ENCODE assay signal across 8 mouse cellular contexts in genomic region chr13:63112043-63112597, GRCm38 (mm10).
DNase-seq lines count a peak whose midpoint lies in the region.

No protein-coding gene starts in this region.

- H3K36me3 ChIP-seq in heart, embryonic 10.5 days, result no peaks in the 10 kb centered on the region

- H3K4me3 ChIP-seq in heart, embryonic 10.5 days, result no peak overlapping the region

- 68% methylated on average over 4 of the region's 4 CpGs for WGBS in heart, embryonic 10.5 days

- no peaks in the 10 kb centered on the region for H3K27me3 ChIP-seq in heart, embryonic 10.5 days (ENCODE audit: insufficient read depth, poor library complexity, severe bottlenecking)

- no peaks in the 10 kb centered on the region for H3K9me3 ChIP-seq in heart, embryonic 10.5 days

- H3K4me1 ChIP-seq in heart, embryonic 10.5 days, result peaks cover 15% of the 10 kb centered on the region

- DNase-seq in heart, adult 11 months, result peak; percentile 97
- no peak for DNase-seq in heart, postnatal 4 days
- DNase-seq in 416B (ENCODE audit: low read depth), result peak; percentile 83
- no peak for DNase-seq in heart, embryonic 10.5 days (ENCODE audit: low spot score)
- peak; percentile 42 to 65 for DNase-seq in kidney, postnatal 36 days
- DNase-seq in cerebellum, adult 11-12 months, result no peak
- DNase-seq in embryo, embryonic 9.5 days (ENCODE audit: extremely low spot score), result no peak
- DNase-seq in layer of hippocampus, adult 9-10 months (ENCODE audit: low spot score), result no peak

- peak overlapping the region; percentile 17; the same call in 1 of the 2 replicates for H3K27ac ChIP-seq in heart, embryonic 10.5 days

Comparison
In these comparisons a context has a peak if more than half of its experiments do, and no peak if none do; other contexts are left out.
1. DNase-seq: peak in heart, adult 11 months (single experiment), 416B (single experiment) and kidney, postnatal 36 days (2 of 2); none in heart, postnatal 4 days (single experiment), heart, embryonic 10.5 days (single experiment), cerebellum, adult 11-12 months (single experiment), embryo, embryonic 9.5 days (single experiment) and layer of hippocampus, adult 9-10 months (single experiment).